Mouse (Mus musculus) left cerebral cortex, postnatal 10 days (tissue): ENCODE results near the gene Elfn2. TPM values are rescaled to one million over a fixed set of nuclear protein-coding genes. Genes with fewer than 3 reads are reported as not detected.

Source experiments
- DNase-seq, 2 experiments: peaks; one replicate each; pipeline ENCODE4 v3.0.0; 2021 to 2022; ENCODE audit warnings: low spot score in 2 of 2, mixed read lengths in 1 of 2; ENCODE audit errors: extremely low spot score in 1 of 2
- intact Hi-C: fragments of 180-260 bp; cut with DNase I; formaldehyde crosslinking; loops from one replicate; pipeline ENCODE4 v1.15.1; 2025
- total RNA-seq, 2 experiments: library from RNA; stranded (reverse); gene quantifications; 2 replicates each; pipeline ENCODE4 v1.2.3; 2021

The Elfn2 gene
- total RNA-seq, 2 experiments from 2014 or later: 92.2 to 116 TPM

DNA sequence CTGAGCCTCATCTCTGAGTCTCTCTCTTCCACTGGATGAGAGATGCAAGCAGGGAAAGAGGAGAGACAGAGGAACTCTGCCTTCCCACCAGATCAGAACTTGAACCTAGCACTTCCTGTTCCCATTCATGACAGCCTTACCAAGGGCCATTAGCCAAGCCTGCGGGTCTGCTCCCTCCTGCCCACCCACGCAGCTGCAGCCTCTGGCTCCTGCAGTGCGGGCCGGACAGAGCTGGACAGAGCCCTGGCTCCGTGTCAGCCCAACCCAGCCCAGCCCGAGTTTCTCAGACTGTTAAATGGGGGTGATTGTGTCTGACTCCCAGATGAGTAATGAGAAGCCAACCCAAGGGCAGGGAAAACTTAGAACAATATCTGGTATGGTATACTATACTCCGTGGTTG lies 83.3 kb downstream of the Elfn2 start:
- DNase-seq: peak in 1 of 2 experiments; percentile 73
- intact Hi-C loops: no loop called here

DNA sequence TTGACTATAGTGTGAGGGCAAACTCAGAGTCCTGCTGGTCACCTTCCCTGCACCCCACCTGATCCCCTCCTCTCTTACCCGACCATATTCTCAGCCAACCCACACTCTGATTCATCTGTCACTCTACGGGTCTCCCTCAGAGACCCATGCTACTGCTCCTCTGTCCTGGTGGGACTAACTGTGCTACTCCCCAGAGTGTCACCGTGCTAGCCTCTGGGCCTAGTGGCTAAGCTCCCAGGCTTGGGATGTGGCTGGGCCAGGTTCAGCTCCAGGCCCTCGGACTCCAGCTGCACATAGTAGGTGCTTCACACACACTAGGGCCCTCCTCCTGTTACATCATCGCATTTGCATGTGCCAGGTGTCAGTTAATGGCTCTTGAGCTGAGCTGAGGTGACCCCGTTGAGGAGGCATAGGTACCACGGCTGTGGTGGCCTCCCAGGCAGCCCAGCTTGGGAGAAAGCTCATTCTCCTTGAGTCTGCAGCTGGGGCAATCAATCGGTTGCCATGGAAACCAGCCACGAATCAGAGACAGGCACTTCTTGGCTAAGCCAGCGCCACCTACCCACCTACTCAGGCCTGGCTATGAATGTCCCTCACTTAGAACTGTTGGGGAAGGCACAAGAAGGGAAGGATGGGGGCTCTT lies 84.4 kb downstream of the Elfn2 start:
- peak; percentile 70 to 78 for DNase-seq
- intact Hi-C loops: no loop called here

- intact Hi-C loops: no loop called here
- no peak for DNase-seq
These were observed 85.2 kb downstream of the Elfn2 start for GRCm38 (mm10) chr15:78633413-78633812.

DNA sequence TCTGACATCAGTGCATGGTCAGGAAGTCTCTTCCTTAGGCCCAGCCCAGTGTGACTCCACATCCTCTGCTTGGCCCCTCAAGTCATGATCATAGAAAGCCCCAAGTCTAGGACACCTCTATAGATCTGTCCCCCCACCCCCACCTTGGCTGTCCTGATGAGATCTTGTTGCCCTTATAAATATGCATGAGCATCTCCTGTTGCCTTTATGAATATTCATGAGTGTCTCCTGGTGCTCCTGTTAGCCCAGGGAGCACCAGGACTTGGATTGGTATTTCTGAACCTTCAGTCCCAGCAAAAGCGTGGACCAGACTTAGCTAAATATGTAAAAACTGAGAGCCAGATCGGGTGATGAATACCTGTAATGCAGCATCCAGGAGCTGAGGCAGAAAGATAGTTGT lies 86.2 kb downstream of the Elfn2 start:
- no peak for DNase-seq
- intact Hi-C loops: no loop called here

GRCm38 (mm10) chr15:78626285-78626684 lies 92.3 kb downstream of the Elfn2 start:
- no peak for DNase-seq
- intact Hi-C loops: no loop called here

GRCm38 (mm10) chr15:78624961-78625360 lies 93.6 kb downstream of the Elfn2 start:
- intact Hi-C loops: loop anchor here (2.0 kb wide), 1 partner anchor 96 kb away; no protein-coding TSS in a partner anchor

GRCm38 (mm10) chr15:78624431-78624950 lies 94.1 kb downstream of the Elfn2 start:
- intact Hi-C loops: loop anchor here (2.0 kb wide), 1 partner anchor 96 kb away; no protein-coding TSS in a partner anchor

More at GRCm38 (mm10) chr15:78624961-78625360, 93.6 kb downstream of the Elfn2 start:
- no peak for DNase-seq

GRCm38 (mm10) chr15:78623426-78623825 lies 95.1 kb downstream of the Elfn2 start:
- DNase-seq: peak; percentile 74 to 76
- intact Hi-C loops: loop anchor here (2.0 kb wide), 1 partner anchor 121 kb away; no protein-coding TSS in a partner anchor

More at GRCm38 (mm10) chr15:78624431-78624950, 94.1 kb downstream of the Elfn2 start:
- peak in 1 of 2 experiments; percentile 90 for DNase-seq

Other genes with a start within 250 kb of the Elfn2 start
- under 1 TPM in 1 of 2 experiments, not detected in 1; 0.17 TPM for gene Il2rb, start 223.5 kb downstream of the Elfn2 start, total RNA-seq
- 10 to 100 TPM; 14.4 to 15.9 TPM for gene C1qtnf6, start 187.4 kb downstream of the Elfn2 start, total RNA-seq
- gene Sstr3, start 174.1 kb downstream of the Elfn2 start, total RNA-seq: 10 to 100 TPM; 12.9 to 14.4 TPM
- gene Rac2, start 146.0 kb downstream of the Elfn2 start, total RNA-seq: 1 to 10 TPM; 1.6 to 2.1 TPM
- gene Cyth4, start 121.7 kb downstream of the Elfn2 start, total RNA-seq: 10 to 100 TPM; 10.4 to 11.6 TPM
- 1 to 10 TPM; 6.7 to 7.6 TPM for gene Mfng, start 54.7 kb upstream of the Elfn2 start, total RNA-seq
- gene Card10, start 84.3 kb upstream of the Elfn2 start, total RNA-seq: 1 to 10 TPM; 4.3 to 5.1 TPM
- gene Cdc42ep1, start 123.9 kb upstream of the Elfn2 start, total RNA-seq: 1 to 10 TPM; 6.2 to 8.4 TPM
- not detected for gene Lgals2, start 136.8 kb upstream of the Elfn2 start, total RNA-seq
- gene Gga1, start 158.4 kb upstream of the Elfn2 start, total RNA-seq: 10 to 100 TPM; 54.7 to 57.6 TPM
- not detected for gene Gm49510, start 180.9 kb upstream of the Elfn2 start, total RNA-seq
- gene Sh3bp1, start 181.0 kb upstream of the Elfn2 start, total RNA-seq: 1 to 10 TPM; 8.7 to 9.4 TPM
- gene Pdxp, start 195.1 kb upstream of the Elfn2 start, total RNA-seq: 100 to 1,000 TPM; 146 to 158 TPM
- gene Lgals1, start 208.0 kb upstream of the Elfn2 start, total RNA-seq: 10 to 100 TPM; 24.1 to 25.3 TPM
- gene Nol12, start 216.2 kb upstream of the Elfn2 start, total RNA-seq: 10 to 100 TPM; 40.9 to 41.4 TPM
- gene Triobp, start 229.0 kb upstream of the Elfn2 start, total RNA-seq: 10 to 100 TPM; 31.7 to 37.6 TPM